Mouse (Mus musculus) cerebral cortex, adult 2 months (tissue): Measurements from ENCODE around the gene Pfdn6.

Experiments used
- WGBS: fragments of 180-500 bp; shearing (Covaris S2); methylation state at CpG from one replicate; pipeline ENCODE4 v1.1.7; 2018; 5-methylcytosine and 5-hydroxymethylcytosine counted together

Pfdn6 gene

GRCm38 (mm10) chr17:33955555-33956214 lies 15.5 kb upstream of the Pfdn6 start, which contains the start of the genes Vps52 and Rps18:
Vps52 (plus strand) TSS chr17:33955812.
Rps18 (minus strand) TSS chr17:33956001.
- WGBS: under 1% methylated on average over 50 of the region's 50 CpGs

GRCm38 (mm10) chr17:33954646-33955554 lies 14.8 kb upstream of the Pfdn6 start:
- under 1% methylated on average over 33 of the region's 33 CpGs for WGBS

GRCm38 (mm10) chr17:33953961-33954565 lies 13.9 kb upstream of the Pfdn6 start:
- 16% methylated on average over 5 of the region's 5 CpGs for WGBS

- 82% methylated on average over 3 of the region's 3 CpGs for WGBS
Observed at GRCm38 (mm10) chr17:33953310-33953709, 13.2 kb upstream of the Pfdn6 start.

GRCm38 (mm10) chr17:33952879-33953278 lies 12.7 kb upstream of the Pfdn6 start:
- 66% methylated on average over 4 of the region's 4 CpGs for WGBS

- 77% methylated on average over 13 of the region's 13 CpGs for WGBS
Observed at GRCm38 (mm10) chr17:33952015-33952414, 11.9 kb upstream of the Pfdn6 start.

GRCm38 (mm10) chr17:33951021-33951946 lies 11.1 kb upstream of the Pfdn6 start, which contains the start of gene B3galt4:
B3galt4 (minus strand) TSS chr17:33951488.
- WGBS: under 1% methylated on average over 45 of the region's 45 CpGs

- WGBS: 57% methylated on average over 10 of the region's 10 CpGs
Observed at GRCm38 (mm10) chr17:33950131-33950625, 10.0 kb upstream of the Pfdn6 start.

GRCm38 (mm10) chr17:33948905-33949537 lies 8.9 kb upstream of the Pfdn6 start:
- WGBS: 88% methylated on average over 19 of the region's 19 CpGs

- 86% methylated on average over 22 of the region's 22 CpGs for WGBS
Observed at GRCm38 (mm10) chr17:33948090-33948904, 8.2 kb upstream of the Pfdn6 start.

- WGBS: 59% methylated on average over 10 of the region's 10 CpGs
Observed at GRCm38 (mm10) chr17:33947430-33948089, 7.4 kb upstream of the Pfdn6 start.

GRCm38 (mm10) chr17:33943454-33943853 lies 3.3 kb upstream of the Pfdn6 start:
- WGBS: 94% methylated on average over 15 of the region's 15 CpGs

GRCm38 (mm10) chr17:33941381-33941780 lies 1.2 kb upstream of the Pfdn6 start:
- WGBS: 56% methylated on average over 19 of the region's 19 CpGs

- WGBS: 3% methylated on average over 26 of the region's 26 CpGs
Observed at GRCm38 (mm10) chr17:33940981-33941380, 838 bp upstream of the Pfdn6 start.

- 81% methylated on average over 11 of the region's 11 CpGs for WGBS
Observed at GRCm38 (mm10) chr17:33938783-33939182, 1.4 kb downstream of the Pfdn6 start.

GRCm38 (mm10) chr17:33936993-33937392 lies 3.1 kb downstream of the Pfdn6 start:
- WGBS: 84% methylated on average over 15 of the region's 15 CpGs

- WGBS: 89% methylated on average over 21 of the region's 21 CpGs
Observed at GRCm38 (mm10) chr17:33935422-33936055, 4.6 kb downstream of the Pfdn6 start.

GRCm38 (mm10) chr17:33932970-33933369 lies 7.2 kb downstream of the Pfdn6 start:
- 94% methylated on average over 15 of the region's 15 CpGs for WGBS
